Mouse (Mus musculus) heart, postnatal 0 days (tissue): ENCODE measurements around the gene Agap1. TPM values are rescaled to one million over a fixed set of nuclear protein-coding genes. Genes with fewer than 3 reads are reported as not detected.

Experiments used
- ATAC-seq: fragments of 200-750 bp; cut with Nextera tagmentation; 2 replicates; pipeline ENCODE4 v1.8.0; 2017; ENCODE audit warnings: low read depth, moderate number of reproducible peaks, moderate library complexity; ENCODE audit not compliant: insufficient read depth
- DNase-seq: peaks from one replicate; pipeline ENCODE4 v3.0.0-alpha.2; 2016; ENCODE audit warnings: low spot score
- H3K27ac ChIP-seq: fragments of 300-500 bp; sonication (generic); 2 replicates; pipeline ENCODE4 v1.5.1; 2014; ENCODE audit warnings: low read depth, mild to moderate bottlenecking
- H3K27me3 ChIP-seq: fragments of 300-500 bp; sonication (generic); 2 replicates; pipeline ENCODE4 v1.6.1; 2014; ENCODE audit warnings: low read length, mixed read lengths; ENCODE audit not compliant: control insufficient read depth, insufficient read depth
- H3K36me3 ChIP-seq: fragments of 300-500 bp; sonication (generic); replicated peaks from 2 replicates; pipeline ENCODE4 v1.6.1; 2014; ENCODE audit warnings: low read length, mixed read lengths; ENCODE audit not compliant: control insufficient read depth, insufficient read depth
- H3K4me1 ChIP-seq: fragments of 300-500 bp; sonication (generic); 2 replicates; pipeline ENCODE4 v1.6.1; 2014; ENCODE audit warnings: antibody characterized with exemption; ENCODE audit not compliant: control insufficient read depth, insufficient read depth
- H3K4me2 ChIP-seq: fragments of 300-500 bp; sonication (generic); 2 replicates; pipeline ENCODE4 v1.6.1; 2014; ENCODE audit warnings: low read depth, mild to moderate bottlenecking, low read length, moderate library complexity
- H3K4me3 ChIP-seq: fragments of 300-500 bp; sonication (generic); 2 replicates; pipeline ENCODE4 v1.5.1; 2014; ENCODE audit warnings: low read depth, low read length
- H3K9ac ChIP-seq: fragments of 300-500 bp; sonication (generic); replicated peaks from 2 replicates; pipeline ENCODE4 v1.6.1; 2014; ENCODE audit warnings: low read depth, low read length, mixed read lengths
- H3K9me3 ChIP-seq: fragments of 300-500 bp; sonication (generic); replicated peaks from 2 replicates; pipeline ENCODE4 v1.6.1; 2016; ENCODE audit warnings: low read length; ENCODE audit not compliant: control insufficient read depth
- CTCF ChIP-seq: IDR thresholded peaks from 2 replicates; pipeline ENCODE4 v1.5.1; 2016; ENCODE audit warnings: antibody characterized with exemption, control low read depth, low read depth
- EP300 ChIP-seq: IDR thresholded peaks from 2 replicates; pipeline ENCODE4 v1.6.1; 2016; ENCODE audit warnings: antibody characterized with exemption, low read depth
- WGBS: fragments of 180-500 bp; shearing (Covaris S2); extraction: QIAGEN DNeasy Blood & Tissue Kit; methylation state at CpG from one replicate; pipeline ENCODE4 v1.1.7; 2014; 5-methylcytosine and 5-hydroxymethylcytosine counted together
- polyA plus RNA-seq: library from polyadenylated mRNA; unstranded; fragments of >200 nt; fragmentation: Nextera tagmentation; extraction: Ambion mirVana; gene quantifications from 2 replicates; pipeline ENCODE4 v1.2.1, GENCODE M21; 2015
- total RNA-seq: library from RNA; depleted of rRNA; stranded (reverse); fragments of >200 nt; gene quantifications from 2 replicates; pipeline ENCODE4 v1.2.3, GENCODE M21; 2014; ENCODE audit warnings: low replicate concordance

Agap1 gene
- total and polyA plus RNA-seq, 2 experiments from 2014 or later, result 6.1 to 21.0 TPM

GRCm38 (mm10) chr1:89926583-89927060 lies 472.0 kb downstream of the Agap1 start:
- peaks cover 100% of the 10 kb centered on the region for H3K27me3 ChIP-seq

GRCm38 (mm10) chr1:89927061-89927661 lies 472.6 kb downstream of the Agap1 start:
- H3K4me3 ChIP-seq, result peak overlapping the region; percentile 40
- no peak overlapping the region for H3K9ac ChIP-seq
- no peak overlapping the region for H3K27ac ChIP-seq
- peaks cover 100% of the 10 kb centered on the region for H3K27me3 ChIP-seq
- DNase-seq (no peak), ATAC-seq (no peak)
- H3K9me3 ChIP-seq, result no peaks in the 10 kb centered on the region
- peaks cover 16% of the 10 kb centered on the region; the same call in 1 of the 2 replicates for H3K4me1 ChIP-seq
- 1% methylated on average over 34 of the region's 36 CpGs for WGBS
- peak overlapping the region; percentile 58 for H3K4me2 ChIP-seq
- TF ChIP-seq EP300 (no peak), CTCF (no peak)
- H3K36me3 ChIP-seq, result no peaks in the 10 kb centered on the region

More at GRCm38 (mm10) chr1:89926583-89927060, 472.0 kb downstream of the Agap1 start:
- Histone ChIP-seq H3K27ac (no peak overlapping the region), H3K9ac (no peak overlapping the region), H3K4me2 (peak overlapping the region; percentile 58; the same call in 1 of the 2 replicates), H3K4me1 (peaks cover 16% of the 10 kb centered on the region; the same call in 1 of the 2 replicates), H3K9me3 (no peaks in the 10 kb centered on the region), H3K4me3 (peak overlapping the region; percentile 40), H3K36me3 (no peaks in the 10 kb centered on the region)
- TF ChIP-seq EP300 (no peak), CTCF (no peak)
- ATAC-seq (no peak), DNase-seq (no peak)
- WGBS, result 19% methylated on average over 9 of the region's 9 CpGs

- DNase-seq (no peak), ATAC-seq (no peak)
- WGBS, result 10% methylated on average over 25 of the region's 25 CpGs
- TF ChIP-seq EP300 (no peak), CTCF (no peak)
- Histone ChIP-seq H3K4me2 (peak overlapping the region; percentile 16), H3K4me3 (peak overlapping the region; percentile 32), H3K9me3 (no peaks in the 10 kb centered on the region), H3K36me3 (no peaks in the 10 kb centered on the region), H3K4me1 (peaks cover 16% of the 10 kb centered on the region; the same call in 1 of the 2 replicates), H3K9ac (no peak overlapping the region), H3K27ac (no peak overlapping the region), H3K27me3 (peaks cover 99% of the 10 kb centered on the region)
Measured at GRCm38 (mm10) chr1:89928676-89929075, 474.1 kb downstream of the Agap1 start.

GRCm38 (mm10) chr1:89929181-89929580 lies 474.6 kb downstream of the Agap1 start:
- no peak for TF ChIP-seq EP300
- no peak for TF ChIP-seq CTCF
- H3K9ac ChIP-seq, result no peak overlapping the region
- 7% methylated on average over 6 of the region's 6 CpGs for WGBS

DNA sequence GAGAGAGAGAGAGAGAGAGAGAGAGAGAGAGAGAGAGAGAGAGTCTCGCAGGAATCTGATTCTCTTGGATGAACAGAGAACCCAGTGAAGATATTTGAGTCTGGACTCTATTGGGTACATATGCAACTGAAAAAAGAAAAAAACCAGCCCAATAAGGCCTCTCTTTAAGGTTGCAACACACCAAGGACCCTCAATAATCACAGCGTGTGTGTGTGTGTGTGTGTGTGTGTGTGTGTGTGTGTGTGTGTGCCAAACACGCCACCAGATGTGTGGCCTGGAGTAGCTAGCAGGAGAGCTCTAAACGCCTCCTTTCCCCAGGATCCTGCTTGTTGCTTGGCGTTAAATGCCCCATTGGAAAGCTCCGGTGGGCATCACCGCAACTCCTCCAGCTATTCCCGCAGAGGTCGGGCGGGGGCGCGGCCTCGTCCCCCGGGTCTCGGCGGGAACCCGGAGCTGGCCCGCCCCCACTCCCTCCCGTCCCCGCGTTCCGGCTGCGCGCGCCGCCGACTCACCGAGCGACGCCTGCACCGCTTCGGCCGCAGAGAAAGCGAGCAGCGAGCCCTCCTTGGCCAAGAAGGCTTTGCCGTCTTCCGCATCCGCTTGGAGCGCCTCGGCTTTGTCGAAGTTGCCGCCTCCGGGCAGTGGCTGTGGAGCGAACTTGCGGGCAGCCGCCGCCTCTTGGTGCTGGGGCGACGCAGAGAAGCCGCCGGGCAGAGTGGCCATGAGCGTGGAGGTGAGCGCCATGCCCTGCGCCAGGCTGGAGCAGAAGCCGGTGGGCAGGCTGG lies 475.3 kb downstream of the Agap1 start:
- Histone ChIP-seq H3K27ac (no peak overlapping the region), H3K36me3 (no peaks in the 10 kb centered on the region), H3K4me3 (peak overlapping the region; percentile 47), H3K27me3 (peaks cover 99% of the 10 kb centered on the region), H3K4me1 (peaks cover 16% of the 10 kb centered on the region; the same call in 1 of the 2 replicates), H3K9ac (no peak overlapping the region), H3K4me2 (peak overlapping the region; percentile 69), H3K9me3 (no peaks in the 10 kb centered on the region)
- DNase-seq, result no peak
- no peak for TF ChIP-seq CTCF
- TF ChIP-seq EP300, result no peak
- no peak for ATAC-seq
- under 1% methylated on average over 54 of the region's 55 CpGs for WGBS

More at GRCm38 (mm10) chr1:89929181-89929580, 474.6 kb downstream of the Agap1 start:
- H3K9me3 ChIP-seq, result no peaks in the 10 kb centered on the region
- H3K27me3 ChIP-seq, result peaks cover 99% of the 10 kb centered on the region
- no peak for ATAC-seq
- H3K4me1 ChIP-seq, result peaks cover 16% of the 10 kb centered on the region; the same call in 1 of the 2 replicates
- peak overlapping the region; percentile 32 for H3K4me3 ChIP-seq
- no peaks in the 10 kb centered on the region for H3K36me3 ChIP-seq
- H3K4me2 ChIP-seq, result peak overlapping the region; percentile 16
- no peak overlapping the region for H3K27ac ChIP-seq
- no peak for DNase-seq
